Mouse (Mus musculus) embryonic fibroblast, embryonic 13.5 days (primary cell): ENCODE results near the gene Pax7.

Experiments
- CTCF ChIP-seq: IDR thresholded peaks from 2 replicates; pipeline ENCODE4 v1.5.1; 2011; ENCODE audit warnings: mild to moderate bottlenecking, control low read depth, low read length, moderate library complexity, borderline replicate concordance; ENCODE audit not compliant: insufficient read depth
- POLR2A ChIP-seq: IDR thresholded peaks from 2 replicates; pipeline ENCODE4 v1.6.1; 2011; ENCODE audit warnings: low read depth, mild to moderate bottlenecking, control low read depth, low read length, moderate library complexity

DNA sequence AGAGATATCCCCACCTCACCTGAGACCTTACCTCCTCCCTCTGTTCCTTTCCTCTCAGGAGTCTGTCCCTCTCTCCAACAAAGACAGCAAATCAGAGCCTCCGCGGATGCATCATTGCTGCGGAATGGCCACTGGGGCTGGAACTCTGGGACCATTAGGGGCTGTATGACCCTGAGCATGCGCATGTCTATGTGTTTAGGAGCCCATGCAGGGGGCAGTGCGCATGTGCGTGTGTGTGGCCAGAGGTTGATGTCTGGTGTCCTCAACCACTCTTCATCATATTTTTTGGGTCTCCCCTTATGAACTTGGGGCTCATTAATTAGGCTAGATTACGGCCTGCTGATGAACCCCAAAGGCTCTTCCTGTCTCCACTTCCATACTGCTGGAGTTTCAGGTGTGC, 9.6 kb upstream of the Pax7 start:
- no peak for TF ChIP-seq CTCF
- TF ChIP-seq POLR2A, result no peak
